Mouse (Mus musculus) heart, adult 2 months (tissue): ENCODE results near the gene Cd3g. TPM values are rescaled to one million over a fixed set of nuclear protein-coding genes. Genes with fewer than 3 reads are reported as not detected.

Source experiments
- DNase-seq, 2 experiments: peaks; one replicate each; pipeline ENCODE4 v3.0.0; 2021
- H3K27ac ChIP-seq: fragments of 200-600 bp; 2 replicates; pipeline ENCODE4 v1.8.1; 2022
- H3K27me3 ChIP-seq: fragments of 200-500 bp; 2 replicates; pipeline ENCODE4 v1.6.1; 2012; ENCODE audit warnings: mild to moderate bottlenecking, low read length, inconsistent platforms, mixed read lengths; ENCODE audit not compliant: control insufficient read depth, insufficient read depth
- H3K36me3 ChIP-seq: fragments of 200-500 bp; 2 replicates; pipeline ENCODE4 v1.6.1; 2012; ENCODE audit warnings: low read length, inconsistent platforms; ENCODE audit not compliant: control insufficient read depth, insufficient read depth
- H3K4me1 ChIP-seq: fragments of 200-500 bp; 2 replicates; pipeline ENCODE4 v1.6.1; 2011; ENCODE audit warnings: low read length; ENCODE audit not compliant: control insufficient read depth, insufficient read depth
- H3K4me3 ChIP-seq: fragments of 200-600 bp; 2 replicates; pipeline ENCODE4 v1.8.1; 2022
- H3K79me2 ChIP-seq: fragments of 200-500 bp; replicated peaks from 2 replicates; pipeline ENCODE4 v1.6.1; 2012; ENCODE audit warnings: mild to moderate bottlenecking, inconsistent platforms, low read length, moderate library complexity, mixed read lengths; ENCODE audit not compliant: control insufficient read depth, insufficient read depth
- H3K9ac ChIP-seq: fragments of 200-500 bp; 2 replicates; pipeline ENCODE4 v1.6.1; 2012; ENCODE audit warnings: low read depth, mild to moderate bottlenecking, control low read depth, inconsistent platforms, low read length, mixed read lengths
- CTCF ChIP-seq: fragments of 200-600 bp; IDR thresholded peaks from 2 replicates; pipeline ENCODE4 v1.8.1; 2022; ENCODE audit warnings: antibody characterized with exemption, mild to moderate bottlenecking, moderate library complexity
- EP300 ChIP-seq: fragments of 200-500 bp; IDR thresholded peaks from 2 replicates; pipeline ENCODE4 v1.6.1; 2011; ENCODE audit warnings: low read depth, low read length, control low read depth; ENCODE audit not compliant: insufficient read depth
- POLR2A ChIP-seq: fragments of 200-500 bp; IDR thresholded peaks from 2 replicates; pipeline ENCODE4 v1.6.1; 2011; ENCODE audit warnings: mild to moderate bottlenecking, low read depth, low read length, control low read depth; ENCODE audit not compliant: insufficient read depth
- WGBS: fragments of 180-500 bp; shearing (Covaris S2); methylation state at CpG from one replicate; pipeline ENCODE4 v1.1.7; 2018; 5-methylcytosine and 5-hydroxymethylcytosine counted together
- intact Hi-C: fragments of 180-260 bp; cut with DNase I; formaldehyde crosslinking; loops from one replicate; pipeline ENCODE4 v1.15.1; 2025
- polyA plus RNA-seq: library from polyadenylated mRNA; depleted of rRNA; stranded (reverse); fragments of >200 nt; gene quantifications from 2 replicates; pipeline ENCODE4 v1.2.3, GENCODE M21; 2012
- total RNA-seq, 2 experiments: library from RNA; stranded (reverse); gene quantifications; 2 replicates each; pipeline ENCODE4 v1.2.3; 2021

The Cd3g gene
- total and polyA plus RNA-seq, 3 experiments = 0.25 to 0.64 (median 0.39) TPM

DNA sequence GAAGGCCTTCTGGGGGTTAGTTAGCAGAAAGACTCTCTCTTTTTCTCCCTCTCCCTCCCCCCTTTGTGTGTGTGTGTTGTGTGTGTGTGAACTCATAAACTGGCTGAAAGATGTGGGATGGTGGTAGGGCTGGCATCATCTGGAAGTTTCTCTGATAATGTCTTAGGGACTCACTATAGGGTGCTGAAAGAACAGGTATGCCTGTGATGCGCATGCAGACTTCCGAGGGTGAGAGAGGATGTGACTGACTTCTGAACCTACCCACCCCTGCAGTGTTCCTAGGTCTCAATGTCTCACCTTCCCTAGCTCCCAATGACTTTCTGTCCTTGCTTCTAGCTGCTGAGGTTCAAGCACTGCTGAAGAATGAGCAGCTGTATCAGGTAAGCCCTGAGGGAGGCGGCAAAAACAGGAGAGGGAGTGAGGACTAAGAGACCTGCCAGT is 5.5 kb upstream of the Cd3g start:
- no peak overlapping the region for H3K27ac ChIP-seq
- DNase-seq = no peak
- no peaks in the 10 kb centered on the region; the same call in 1 of the 2 replicates for H3K27me3 ChIP-seq
- TF ChIP-seq EP300 (no peak), CTCF (no peak), POLR2A (no peak)
- intact Hi-C loops = no loop called here
- H3K36me3 ChIP-seq = no peaks in the 10 kb centered on the region
- no peak overlapping the region for H3K9ac ChIP-seq
- no peaks in the 10 kb centered on the region; the same call in 1 of the 2 replicates for H3K4me1 ChIP-seq
- WGBS = 72% methylated on average over 3 of the region's 3 CpGs
- no peak overlapping the region for H3K4me3 ChIP-seq
- no peaks in the 10 kb centered on the region for H3K79me2 ChIP-seq

DNA sequence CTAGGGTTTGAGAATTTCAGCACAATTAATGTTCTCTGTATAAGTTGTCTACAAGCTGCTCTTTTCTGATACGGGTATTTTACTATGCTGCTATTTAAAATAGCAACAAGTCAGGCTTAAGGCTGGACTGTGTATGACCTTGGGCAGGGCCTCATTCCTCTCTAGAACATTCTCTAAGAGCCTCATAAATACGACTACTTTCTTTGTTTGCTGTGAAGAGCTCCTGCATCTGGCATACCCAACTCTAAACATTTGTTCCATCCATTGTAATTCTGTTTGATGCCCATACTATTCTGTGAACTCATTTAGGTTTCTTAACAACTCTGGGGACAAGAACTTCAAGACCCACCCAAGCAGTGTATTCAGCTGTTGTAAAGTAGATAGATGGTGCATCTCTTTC is 2.8 kb upstream of the Cd3g start:
- WGBS = 40% methylated on average over 2 of the region's 2 CpGs
- intact Hi-C loops = no loop called here

DNA sequence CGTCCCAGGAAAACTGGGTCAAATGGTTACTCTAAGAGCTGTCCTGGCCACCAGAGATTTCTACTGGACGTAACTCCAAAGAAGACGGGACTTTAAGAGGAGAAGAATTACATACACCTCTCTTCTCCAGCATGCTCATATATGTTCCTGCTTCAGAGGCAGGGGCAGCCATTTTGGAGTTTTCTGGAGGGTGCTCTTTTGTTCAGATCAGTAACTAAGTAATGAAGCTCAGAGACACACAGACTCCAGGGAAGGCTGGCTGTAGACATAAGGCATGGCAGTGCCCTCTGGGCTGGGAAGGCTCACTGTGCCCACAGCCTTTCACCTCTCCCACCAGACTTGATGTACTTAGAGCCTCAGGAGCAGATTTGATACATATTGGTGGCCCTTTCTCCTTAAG is 2.3 kb upstream of the Cd3g start:
- TF ChIP-seq EP300 = no peak
- no peak for TF ChIP-seq POLR2A
- TF ChIP-seq CTCF = no peak
- no peaks in the 10 kb centered on the region for H3K79me2 ChIP-seq
- H3K4me1 ChIP-seq = no peaks in the 10 kb centered on the region; the same call in 1 of the 2 replicates
- H3K9ac ChIP-seq = no peak overlapping the region
- H3K27me3 ChIP-seq = peaks cover 1% of the 10 kb centered on the region
- intact Hi-C loops = no loop called here
- H3K27ac ChIP-seq = no peak overlapping the region
- H3K36me3 ChIP-seq = no peaks in the 10 kb centered on the region
- no peak for DNase-seq
- no peak overlapping the region for H3K4me3 ChIP-seq
- WGBS = 77% methylated on average over 3 of the region's 3 CpGs

More for the DNA sequence above, 2.8 kb upstream of the Cd3g start:
- TF ChIP-seq POLR2A (no peak), EP300 (no peak), CTCF (no peak)
- Histone ChIP-seq H3K9ac (no peak overlapping the region), H3K4me3 (no peak overlapping the region), H3K27ac (no peak overlapping the region), H3K36me3 (no peaks in the 10 kb centered on the region), H3K79me2 (no peaks in the 10 kb centered on the region), H3K4me1 (no peaks in the 10 kb centered on the region; the same call in 1 of the 2 replicates), H3K27me3 (peaks cover 1% of the 10 kb centered on the region)
- DNase-seq = no peak

DNA sequence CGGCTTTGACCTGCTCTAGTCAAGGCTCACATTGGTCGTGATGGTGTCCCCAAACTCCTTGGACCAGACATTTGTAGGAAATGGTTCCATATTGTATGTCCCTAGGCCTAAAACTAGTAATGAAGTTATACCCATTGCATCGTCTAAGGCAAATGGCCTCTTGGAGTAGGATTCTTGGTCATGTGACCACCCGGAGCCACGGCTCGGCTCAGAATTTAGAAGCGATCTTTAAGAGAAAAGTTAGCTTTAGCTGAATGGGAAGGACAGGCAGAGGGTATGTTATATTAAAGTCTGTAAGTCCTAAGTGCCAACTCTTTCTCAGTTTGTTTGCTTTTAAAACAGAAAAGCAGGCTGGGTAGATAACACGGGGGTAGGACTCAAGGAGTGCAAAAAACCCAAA is 1.9 kb upstream of the Cd3g start:
- Histone ChIP-seq H3K79me2 (no peaks in the 10 kb centered on the region), H3K4me3 (no peak overlapping the region), H3K36me3 (no peaks in the 10 kb centered on the region), H3K4me1 (no peaks in the 10 kb centered on the region; the same call in 1 of the 2 replicates), H3K27ac (no peak overlapping the region), H3K9ac (no peak overlapping the region), H3K27me3 (peaks cover 1% of the 10 kb centered on the region)
- intact Hi-C loops = no loop called here
- TF ChIP-seq CTCF = no peak
- no peak for TF ChIP-seq EP300
- 86% methylated on average over 8 of the region's 8 CpGs for WGBS
- no peak for DNase-seq

DNA sequence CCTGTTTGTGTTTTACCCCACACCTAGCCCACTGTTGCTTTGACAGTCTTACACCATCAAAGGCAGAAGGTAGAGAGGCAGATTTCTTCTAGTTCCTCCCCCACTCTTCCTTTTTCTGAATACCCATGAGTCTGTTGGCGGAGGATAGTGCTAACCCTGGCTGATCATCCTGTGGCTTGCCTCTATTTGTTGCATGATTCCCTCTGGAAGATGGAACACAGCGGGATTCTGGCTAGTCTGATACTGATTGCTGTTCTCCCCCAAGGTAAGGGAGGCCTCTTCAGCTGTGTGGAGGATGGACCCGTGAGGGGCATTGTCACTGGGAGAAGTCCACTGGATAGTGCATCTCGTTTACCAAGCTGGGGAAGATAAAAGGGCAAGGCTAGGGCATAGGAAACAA is 1.4 kb upstream of the Cd3g start, which contains the start of gene Cd3d:
TSS of gene Cd3d (plus strand) at position 111 of the 400 bp plus-strand sequence.
- Histone ChIP-seq H3K4me1 (no peaks in the 10 kb centered on the region), H3K9ac (no peak within 1 kb of the TSS), H3K36me3 (no peaks in the 10 kb centered on the region), H3K27ac (no peak within 1 kb of the TSS), H3K4me3 (no peak within 1 kb of the TSS), H3K79me2 (no peaks in the 10 kb centered on the region), H3K27me3 (peaks cover 1% of the 10 kb centered on the region)
- intact Hi-C loops = no loop called here
- WGBS = 72% methylated on average over 4 of the region's 4 CpGs
- TF ChIP-seq EP300 = no peak
- no peak for TF ChIP-seq POLR2A
- TF ChIP-seq CTCF = no peak
- DNase-seq = no peak

DNA sequence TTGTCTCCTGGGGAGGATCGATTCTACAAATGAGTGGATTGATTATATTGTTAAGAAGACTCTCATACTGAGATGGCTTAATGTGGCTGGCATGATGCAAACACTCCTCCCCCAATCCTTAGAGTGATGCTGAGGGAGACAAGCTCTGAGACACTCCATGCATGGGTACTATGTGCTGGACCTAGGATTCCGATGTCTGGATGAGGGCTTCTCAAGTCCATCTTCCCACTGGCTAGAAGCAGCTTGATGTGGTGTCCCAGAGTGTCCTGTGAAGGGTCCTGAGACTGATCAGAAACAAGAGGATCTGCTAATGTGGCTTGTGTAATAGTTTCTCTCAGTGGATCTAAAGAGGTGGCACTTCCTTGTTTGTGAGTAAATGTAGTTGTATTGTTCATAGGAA is 873 bp upstream of the Cd3g start:
- Histone ChIP-seq H3K27me3 (peaks cover 1% of the 10 kb centered on the region), H3K9ac (no peak overlapping the region), H3K4me3 (no peak overlapping the region), H3K36me3 (no peaks in the 10 kb centered on the region), H3K79me2 (no peaks in the 10 kb centered on the region), H3K4me1 (no peaks in the 10 kb centered on the region), H3K27ac (no peak overlapping the region)
- DNase-seq = no peak
- 87% methylated on average over 2 of the region's 2 CpGs for WGBS
- intact Hi-C loops = no loop called here
- TF ChIP-seq EP300 (no peak), CTCF (no peak), POLR2A (no peak)

DNA sequence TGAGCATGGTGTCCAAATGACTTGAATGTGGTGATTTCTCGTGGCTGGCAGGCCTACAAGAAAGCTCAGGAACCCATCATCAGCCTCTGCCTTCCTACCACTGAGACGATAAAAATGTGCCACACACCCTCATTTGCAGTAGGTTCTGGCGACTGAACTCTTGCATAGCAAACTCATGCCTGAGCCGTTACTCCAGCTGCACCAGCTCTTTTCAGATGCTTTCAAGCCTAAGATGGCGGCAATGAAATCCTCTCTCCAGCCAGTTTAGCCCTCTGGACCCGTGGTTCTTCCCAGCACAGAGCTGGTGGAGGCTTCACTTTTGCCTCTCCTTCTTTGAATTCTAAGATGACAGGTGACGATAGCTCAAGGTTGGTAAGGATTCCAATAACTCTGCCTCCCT is 425 bp downstream of the Cd3g start:
- TF ChIP-seq EP300 = no peak
- no peak for TF ChIP-seq POLR2A
- no peak for TF ChIP-seq CTCF
- Histone ChIP-seq H3K4me3 (no peak overlapping the region), H3K9ac (no peak overlapping the region), H3K79me2 (no peaks in the 10 kb centered on the region), H3K27ac (no peak overlapping the region), H3K36me3 (no peaks in the 10 kb centered on the region), H3K27me3 (peaks cover 1% of the 10 kb centered on the region; the same call in 1 of the 2 replicates), H3K4me1 (no peaks in the 10 kb centered on the region)
- WGBS = 62% methylated on average over 7 of the region's 7 CpGs
- intact Hi-C loops = no loop called here
- DNase-seq = no peak
